Mouse (Mus musculus) midbrain, postnatal 0 days (tissue): ENCODE data around the gene Bmp8a. TPM values are rescaled to one million over a fixed set of nuclear protein-coding genes. Genes with fewer than 3 reads are reported as not detected.

Experiments
- ATAC-seq: fragments of 200-750 bp; cut with Nextera tagmentation; 2 replicates; pipeline ENCODE4 v1.8.0; 2017; ENCODE audit warnings: moderate number of reproducible peaks, mild to moderate bottlenecking, moderate TSS enrichment, moderate library complexity; ENCODE audit not compliant: low FRiP score
- DNase-seq: peaks from one replicate; pipeline ENCODE4 v3.0.0-alpha.2; 2015; ENCODE audit warnings: low spot score
- H3K27ac ChIP-seq: fragments of 300-500 bp; sonication (generic); 2 replicates; pipeline ENCODE4 v1.5.1; 2014; ENCODE audit warnings: low read depth, mild to moderate bottlenecking, low read length, mixed read lengths
- H3K27me3 ChIP-seq: fragments of 300-500 bp; sonication (generic); 2 replicates; pipeline ENCODE4 v1.6.1; 2014; ENCODE audit warnings: low read length, control low read depth, mixed read lengths; ENCODE audit not compliant: insufficient read depth
- H3K36me3 ChIP-seq: fragments of 300-500 bp; sonication (generic); 2 replicates; pipeline ENCODE4 v1.6.1; 2014; ENCODE audit warnings: low read length, control low read depth, mixed read lengths; ENCODE audit not compliant: insufficient read depth
- H3K4me1 ChIP-seq: fragments of 300-500 bp; sonication (generic); 2 replicates; pipeline ENCODE4 v1.6.1; 2014; ENCODE audit warnings: mild to moderate bottlenecking, control low read depth, antibody characterized with exemption, low read length, mixed read lengths; ENCODE audit not compliant: insufficient read depth
- H3K4me2 ChIP-seq: fragments of 300-500 bp; sonication (generic); 2 replicates; pipeline ENCODE4 v1.6.1; 2014; ENCODE audit warnings: low read depth, mild to moderate bottlenecking, low read length, mixed read lengths; ENCODE audit not compliant: poor library complexity, severe bottlenecking
- H3K4me3 ChIP-seq: fragments of 300-500 bp; sonication (generic); 2 replicates; pipeline ENCODE4 v1.5.1; 2014; ENCODE audit warnings: low read depth, mild to moderate bottlenecking, low read length, moderate library complexity
- H3K9ac ChIP-seq: fragments of 300-500 bp; sonication (generic); replicated peaks from 2 replicates; pipeline ENCODE4 v1.6.1; 2014; ENCODE audit warnings: mild to moderate bottlenecking, low read length, moderate library complexity, mixed read lengths; ENCODE audit not compliant: poor library complexity, severe bottlenecking
- H3K9me3 ChIP-seq: fragments of 300-500 bp; sonication (generic); 2 replicates; pipeline ENCODE4 v1.6.1; 2016; ENCODE audit warnings: low read length, control low read depth
- CTCF ChIP-seq: IDR thresholded peaks from 2 replicates; pipeline ENCODE4 v1.5.1; 2016; ENCODE audit warnings: antibody characterized with exemption, mild to moderate bottlenecking
- WGBS: fragments of 180-500 bp; shearing (Covaris S2); extraction: QIAGEN DNeasy Blood & Tissue Kit; methylation state at CpG from one replicate; pipeline ENCODE4 v1.1.7; 2014; 5-methylcytosine and 5-hydroxymethylcytosine counted together
- polyA plus RNA-seq: library from polyadenylated mRNA; unstranded; fragments of >200 nt; fragmentation: Nextera tagmentation; extraction: Ambion mirVana; gene quantifications from 2 replicates; pipeline ENCODE4 v1.2.1, GENCODE M21; 2015
- total RNA-seq: library from RNA; depleted of rRNA; stranded (reverse); fragments of >200 nt; gene quantifications from 2 replicates; pipeline ENCODE4 v1.2.3, GENCODE M21; 2014

The Bmp8a gene
- total and polyA plus RNA-seq, 2 experiments from 2014 or later = 0.44 to 0.58 TPM

DNA sequence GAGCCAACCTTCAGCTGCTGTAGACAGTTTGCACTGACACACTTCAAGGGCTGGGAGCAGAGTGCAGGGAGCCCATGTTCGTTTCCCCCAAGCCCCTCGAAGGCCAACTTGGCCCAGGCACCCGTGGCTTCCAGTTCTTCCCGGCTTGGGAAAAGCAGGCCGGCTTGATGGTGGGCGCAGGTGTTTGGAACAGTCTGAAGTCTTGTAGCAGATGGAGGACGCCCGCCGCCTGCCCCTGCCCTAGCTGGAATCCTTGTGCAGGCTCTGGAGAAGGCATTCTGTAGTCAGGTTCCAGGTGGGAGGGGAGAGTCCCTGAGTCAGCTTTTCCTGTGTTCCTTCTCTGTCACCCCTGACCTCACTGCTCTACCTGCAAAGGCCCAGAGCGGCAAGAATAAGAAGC is 36.1 kb downstream of the Bmp8a start:
- Histone ChIP-seq H3K9me3 (no peaks in the 10 kb centered on the region), H3K36me3 (peaks cover 14% of the 10 kb centered on the region), H3K4me2 (no peak overlapping the region), H3K27ac (no peak overlapping the region), H3K4me1 (no peaks in the 10 kb centered on the region), H3K4me3 (no peak overlapping the region), H3K9ac (no peak overlapping the region), H3K27me3 (no peaks in the 10 kb centered on the region)
- 88% methylated on average over 10 of the region's 10 CpGs for WGBS
- ATAC-seq (no peak), DNase-seq (peak; percentile 19)
- no peak for TF ChIP-seq CTCF

DNA sequence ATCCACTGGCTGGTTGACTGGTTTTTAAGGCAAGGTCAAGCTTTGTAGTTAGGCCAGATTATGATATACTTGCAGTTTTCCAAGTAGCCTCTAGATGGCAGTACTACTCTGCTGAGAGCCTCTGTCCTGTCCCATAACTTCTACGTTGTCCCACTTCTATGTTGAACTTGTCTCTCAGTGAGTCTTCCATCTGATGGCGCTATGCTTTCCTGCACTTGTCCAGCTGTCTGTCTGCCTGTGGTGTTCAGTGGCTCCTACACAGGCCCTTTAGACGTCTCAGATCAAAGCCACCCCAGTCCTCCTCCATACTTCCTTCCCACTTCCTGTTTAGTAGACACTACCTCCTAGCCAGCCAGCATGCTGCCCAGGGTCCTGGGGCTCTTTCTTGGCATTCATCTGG is 37.3 kb downstream of the Bmp8a start:
- 43% methylated on average over 3 of the region's 3 CpGs for WGBS
- H3K27ac ChIP-seq = no peak overlapping the region
- H3K9ac ChIP-seq = no peak overlapping the region
- ATAC-seq (peak; percentile 24; the same call in 1 of the 2 replicates), DNase-seq (peak; percentile 68)
- H3K4me2 ChIP-seq = no peak overlapping the region
- H3K4me1 ChIP-seq = no peaks in the 10 kb centered on the region
- no peaks in the 10 kb centered on the region for H3K9me3 ChIP-seq
- H3K27me3 ChIP-seq = no peaks in the 10 kb centered on the region
- peaks cover 18% of the 10 kb centered on the region for H3K36me3 ChIP-seq
- H3K4me3 ChIP-seq = no peak overlapping the region
- TF ChIP-seq CTCF = peak; percentile 80

DNA sequence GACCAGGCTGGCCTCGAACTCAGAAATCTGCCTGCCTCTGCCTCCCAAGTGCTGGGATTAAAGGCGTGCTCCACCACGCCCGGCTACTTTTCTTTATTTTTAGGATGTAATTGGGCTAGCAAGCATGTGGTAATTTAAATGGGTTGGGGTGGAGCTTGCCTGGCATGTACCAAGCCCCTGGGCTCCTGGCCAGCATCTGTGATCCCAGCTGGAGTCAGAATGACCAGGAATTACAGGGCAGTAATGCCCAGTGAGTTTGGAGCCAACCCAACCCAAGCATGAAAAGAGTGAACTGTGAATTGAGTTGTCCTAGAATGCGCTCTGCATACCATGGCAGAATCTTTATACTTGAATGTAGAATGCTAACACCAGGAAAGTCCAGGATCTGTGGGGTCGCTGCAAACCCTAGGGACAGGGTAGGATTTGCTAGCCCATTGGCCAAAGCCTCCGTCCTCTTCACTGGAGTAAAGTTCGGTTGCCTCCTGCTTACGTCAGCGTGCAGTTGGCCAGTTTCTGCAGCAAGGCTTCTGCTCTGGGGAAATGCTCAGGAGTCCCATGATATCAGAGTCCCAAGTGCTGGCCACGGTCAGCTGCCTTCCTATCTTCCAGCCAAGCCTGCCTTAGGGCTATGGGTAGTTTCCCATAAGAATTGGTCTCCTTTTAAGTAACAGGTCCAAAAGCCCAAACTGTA is 43.9 kb downstream of the Bmp8a start:
- no peak for ATAC-seq
- Histone ChIP-seq H3K4me3 (no peak overlapping the region), H3K9ac (no peak overlapping the region), H3K27me3 (no peaks in the 10 kb centered on the region), H3K4me2 (no peak overlapping the region), H3K9me3 (no peaks in the 10 kb centered on the region), H3K27ac (no peak overlapping the region), H3K4me1 (no peaks in the 10 kb centered on the region), H3K36me3 (peaks cover 60% of the 10 kb centered on the region)
- WGBS = 94% methylated on average over 11 of the region's 11 CpGs
- TF ChIP-seq CTCF = no peak
- peak; percentile 35 for DNase-seq

DNA sequence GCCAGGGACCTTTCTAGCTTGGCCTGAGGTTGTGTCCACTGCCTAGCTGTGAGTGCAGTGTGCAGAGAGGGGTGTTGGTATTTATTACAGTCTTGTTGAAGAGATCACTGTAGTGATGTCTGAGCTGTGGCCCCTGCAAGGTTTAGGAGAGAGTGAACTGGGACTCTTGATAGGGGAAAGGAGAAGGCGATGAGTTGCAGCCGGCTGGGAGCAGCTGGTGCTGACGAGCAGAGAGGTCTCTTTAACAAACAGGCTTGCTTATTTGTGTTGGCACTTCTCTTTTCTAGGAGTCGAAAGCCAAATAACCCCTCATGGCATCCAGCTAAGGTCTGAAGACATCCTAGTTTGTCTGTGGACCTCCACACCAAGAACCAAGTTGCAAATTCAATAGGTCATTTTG is 44.8 kb downstream of the Bmp8a start:
- H3K4me1 ChIP-seq = no peaks in the 10 kb centered on the region
- peaks cover 65% of the 10 kb centered on the region for H3K36me3 ChIP-seq
- no peak overlapping the region for H3K4me3 ChIP-seq
- TF ChIP-seq CTCF = no peak
- no peak for DNase-seq
- ATAC-seq = no peak
- WGBS = 82% methylated on average over 4 of the region's 4 CpGs
- no peak overlapping the region for H3K9ac ChIP-seq
- H3K27me3 ChIP-seq = no peaks in the 10 kb centered on the region
- no peaks in the 10 kb centered on the region for H3K9me3 ChIP-seq
- no peak overlapping the region for H3K4me2 ChIP-seq
- H3K27ac ChIP-seq = no peak overlapping the region

DNA sequence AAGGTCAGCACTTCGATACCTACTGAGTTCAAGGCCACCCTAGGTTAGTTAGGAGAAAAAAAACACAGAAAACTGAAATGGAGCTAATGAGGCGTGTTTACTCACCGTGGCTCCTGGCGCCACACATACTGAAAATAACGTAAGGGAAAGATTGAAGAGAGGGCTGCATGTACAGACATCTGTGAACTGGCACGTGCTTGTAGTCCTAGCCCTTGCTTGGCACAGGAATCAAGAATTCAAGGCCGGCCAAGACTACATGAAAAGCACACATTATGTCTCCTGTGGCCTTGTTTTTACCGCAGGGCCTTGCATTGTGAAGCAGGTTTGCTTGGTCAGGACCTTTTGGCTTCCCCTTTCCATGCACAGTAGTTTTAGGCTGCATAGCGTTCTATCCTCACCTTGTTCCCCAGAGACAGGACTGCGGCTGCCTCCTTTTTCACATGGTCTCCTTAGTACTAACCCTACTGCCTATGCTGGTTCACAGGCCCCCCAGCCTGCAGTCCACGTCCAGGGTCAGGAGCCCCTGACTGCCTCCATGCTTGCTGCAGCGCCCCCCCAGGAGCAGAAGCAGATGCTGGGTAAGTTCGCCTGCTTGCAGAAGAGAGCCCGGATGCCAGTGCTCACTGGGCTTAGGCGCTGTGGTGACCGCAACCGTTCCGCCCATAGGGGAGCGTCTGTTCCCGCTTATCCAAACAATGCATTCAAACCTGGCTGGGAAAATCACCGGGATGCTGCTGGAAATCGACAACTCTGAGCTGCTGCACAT is 45.7 kb downstream of the Bmp8a start:
- no peak for ATAC-seq
- no peak overlapping the region for H3K27ac ChIP-seq
- H3K9ac ChIP-seq = no peak overlapping the region
- H3K36me3 ChIP-seq = peaks cover 63% of the 10 kb centered on the region
- TF ChIP-seq CTCF = no peak
- no peaks in the 10 kb centered on the region for H3K4me1 ChIP-seq
- H3K9me3 ChIP-seq = no peaks in the 10 kb centered on the region
- H3K4me3 ChIP-seq = no peak overlapping the region
- WGBS = 89% methylated on average over 22 of the region's 22 CpGs
- H3K27me3 ChIP-seq = no peaks in the 10 kb centered on the region
- no peak overlapping the region for H3K4me2 ChIP-seq
- DNase-seq = no peak

DNA sequence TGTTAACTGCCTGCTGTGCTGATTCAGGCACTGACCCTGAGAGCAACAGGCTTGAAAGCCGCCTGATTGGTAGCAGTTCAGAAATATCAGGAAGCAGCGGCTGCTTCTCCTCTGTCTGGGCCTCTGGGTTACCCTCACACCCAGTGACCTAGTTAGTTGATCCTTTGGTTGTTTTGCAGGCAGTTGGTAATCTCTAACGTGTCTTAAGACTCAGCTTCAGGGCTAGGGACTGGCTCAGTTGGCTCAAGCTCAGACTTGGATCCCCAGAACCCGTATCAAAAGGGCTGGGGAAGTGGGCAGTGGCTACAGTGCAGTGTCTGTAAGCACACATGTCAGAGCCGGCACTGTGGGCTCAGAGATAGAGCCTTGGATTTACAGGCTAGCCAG is 46.9 kb downstream of the Bmp8a start:
- Histone ChIP-seq H3K4me1 (no peaks in the 10 kb centered on the region), H3K9ac (no peak overlapping the region), H3K36me3 (peaks cover 64% of the 10 kb centered on the region), H3K4me3 (no peak overlapping the region), H3K27me3 (no peaks in the 10 kb centered on the region), H3K9me3 (no peaks in the 10 kb centered on the region), H3K4me2 (no peak overlapping the region), H3K27ac (no peak overlapping the region)
- 85% methylated on average over 5 of the region's 5 CpGs for WGBS
- ATAC-seq (no peak), DNase-seq (no peak)
- no peak for TF ChIP-seq CTCF
